14 mouse cellular contexts compared by ENCODE assay signal in the genomic region with DNA sequence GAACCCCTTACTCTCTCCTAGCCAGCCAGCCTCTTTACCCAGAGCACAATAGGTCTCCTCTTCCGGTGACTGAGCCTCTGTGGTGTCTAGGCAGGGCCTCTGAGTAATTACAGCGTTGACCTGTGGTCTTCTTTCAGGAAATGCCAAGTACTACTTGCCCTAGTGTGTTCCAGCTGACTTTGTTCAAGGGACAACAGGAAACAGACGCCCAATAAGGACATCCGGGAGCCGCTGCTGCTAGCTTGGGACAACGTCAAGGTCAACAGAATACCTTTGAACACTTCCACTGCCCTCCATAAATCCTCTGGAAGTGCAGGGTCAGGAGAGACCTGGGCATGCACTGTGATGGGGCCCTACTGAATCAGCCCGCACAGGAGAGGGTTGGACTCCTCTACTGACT. TPM values are rescaled to one million over a fixed set of nuclear protein-coding genes. Genes with fewer than 3 reads are reported as not detected.
DNase-seq lines count a peak whose midpoint lies in the region; TF ChIP-seq lines count a peak whose summit lies in the region.
"Had no signal": no experiment of that assay in that cellular context is flagged by ENCODE, and none has a peak within 500 bp of the region (broad histone marks: within the 10 kb centered on the region; RNA-seq: fewer than 3 reads in every experiment).

No protein-coding gene starts in this region.

- peak overlapping the region; percentile 71 for H3K27ac ChIP-seq in gastrocnemius, adult 2 months
- H3K27ac ChIP-seq: forebrain, embryonic 12.5 days; midbrain, embryonic 10.5 days had no signal

- intact Hi-C loops in gastrocnemius, adult 2 months (cut with DNase I) = no loop called here
- intact Hi-C loops in gastrocnemius, postnatal 36 days (cut with DNase I) = no loop called here

- no peak for DNase-seq in gastrocnemius, adult 2 months
- no peak for DNase-seq in gastrocnemius, postnatal 36 days
- DNase-seq in 416B (ENCODE audit: low read depth) = peak; percentile 89
- peak; percentile 8 for DNase-seq in embryo, embryonic 9.5 days (ENCODE audit: extremely low spot score)
- peak; percentile 66 to 77 for DNase-seq in kidney, postnatal 36 days
- DNase-seq in urinary bladder, postnatal 14 days (ENCODE audit: low spot score) = no peak
- DNase-seq in B cell, adult 2 months = no peak
- DNase-seq in spleen, adult 18-20 months = no peak
- DNase-seq: left cerebral cortex, postnatal 4 days; thymus, postnatal 36 days had no signal

- no peak overlapping the region for H3K4me3 ChIP-seq in gastrocnemius, adult 2 months
- H3K4me3 ChIP-seq: forebrain, embryonic 12.5 days; midbrain, embryonic 10.5 days had no signal

- no peak for TF ChIP-seq CTCF in gastrocnemius, adult 2 months (IDR thresholded peaks at IDR 0.05)

RNA-seq across cellular contexts. Expression of a gene that starts 21.2 kb away (rescaled TPM):
- not detected for total RNA-seq in gastrocnemius, adult 2 months (2021)
- not detected for total RNA-seq in gastrocnemius, postnatal 36 days (2021)
- total RNA-seq: common myeloid progenitor, adult 5-6 weeks; left cerebral cortex, postnatal 4 days; MEL had no signal

RNA-seq across cellular contexts. Expression of a gene that starts 35.8 kb away (rescaled TPM):
- 100 to 1,000 TPM in 1 of 2 experiments, 10 to 100 TPM in 1; 83.5 to 151 TPM for total RNA-seq in gastrocnemius, adult 2 months (2021)
- total RNA-seq in gastrocnemius, postnatal 36 days (2021) = 100 to 1,000 TPM; 125 to 142 TPM
- total RNA-seq: common myeloid progenitor, adult 5-6 weeks; MEL had no signal

RNA-seq across cellular contexts. Expression of a gene that starts 53.1 kb away (rescaled TPM):
- total RNA-seq in gastrocnemius, adult 2 months (2021) = under 1 TPM; 0.42 to 0.99 TPM
- 1 to 10 TPM; 1.4 to 2.1 TPM for total RNA-seq in gastrocnemius, postnatal 36 days (2021)
- total RNA-seq: common myeloid progenitor, adult 5-6 weeks; MEL had no signal

Comparison
In these comparisons a context has a peak if more than half of its experiments do, and no peak if none do; other contexts are left out.
1. DNase-seq: peak in 416B (single experiment), embryo, embryonic 9.5 days (single experiment) and kidney, postnatal 36 days (2 of 2); none in gastrocnemius, adult 2 months (single experiment), gastrocnemius, postnatal 36 days (0 of 2), urinary bladder, postnatal 14 days (single experiment), B cell, adult 2 months (0 of 2) and spleen, adult 18-20 months (0 of 2).